Mouse (Mus musculus) myocyte (in vitro differentiated cells): ENCODE data around the gene S1pr3. TPM values are rescaled to one million over a fixed set of nuclear protein-coding genes. Genes with fewer than 3 reads are reported as not detected.

Experiments used
- H3K27me3 ChIP-seq: one replicate; pipeline ENCODE4 v1.6.1; 2011; ENCODE audit not compliant: control insufficient read depth, insufficient read depth, insufficient read length
- H3K36me3 ChIP-seq: one replicate; pipeline ENCODE4 v1.6.1; 2011; ENCODE audit not compliant: control insufficient read depth, insufficient read depth
- H3K4me2 ChIP-seq: one replicate; pipeline ENCODE4 v1.6.1; 2011; ENCODE audit warnings: low read depth, control low read depth
- H3K4me3 ChIP-seq: one replicate; pipeline ENCODE4 v1.5.1; 2011; ENCODE audit warnings: mild to moderate bottlenecking, control low read depth, moderate library complexity
- H3K79me2 ChIP-seq: one replicate; pipeline ENCODE4 v1.6.1; 2011; ENCODE audit not compliant: control insufficient read depth, insufficient read depth
- H3ac ChIP-seq: one replicate; pipeline ENCODE4 v1.6.1; 2011; ENCODE audit not compliant: control insufficient read depth, insufficient read length
- CEBPB ChIP-seq: IDR thresholded peaks from 2 replicates; pipeline ENCODE4 v1.6.1; 2011; ENCODE audit warnings: mild to moderate bottlenecking, moderate library complexity; ENCODE audit not compliant: poor library complexity, insufficient read depth, severe bottlenecking
- E2F4 ChIP-seq: IDR thresholded peaks from one replicate; pipeline ENCODE4 v1.6.1; 2011; ENCODE audit warnings: mild to moderate bottlenecking, control low read depth, moderate library complexity; ENCODE audit not compliant: insufficient read depth
- MAX ChIP-seq: IDR thresholded peaks from one replicate; pipeline ENCODE4 v1.6.1; 2011; ENCODE audit warnings: low read depth, mild to moderate bottlenecking, control low read depth
- MYOD1 ChIP-seq, 3 experiments: IDR thresholded peaks; one replicate each; pipeline ENCODE4 v1.6.1; 2011; ENCODE audit warnings: control low read depth in 2 of 3, low read depth in 2 of 3, mild to moderate bottlenecking in 2 of 3, moderate library complexity in 1 of 3; ENCODE audit not compliant: insufficient read length in 2 of 3, control insufficient read depth in 1 of 3
- MYOG ChIP-seq, 3 experiments: IDR thresholded peaks; one replicate each; pipeline ENCODE4 v1.6.1; 2011; ENCODE audit warnings: control low read depth in 2 of 3, low read depth in 2 of 3, mild to moderate bottlenecking in 2 of 3; ENCODE audit not compliant: insufficient read length in 2 of 3, control insufficient read depth in 1 of 3, insufficient read depth in 1 of 3
- POLR2A ChIP-seq: IDR thresholded peaks from one replicate; pipeline ENCODE4 v1.6.1; 2011; ENCODE audit warnings: low read depth, mild to moderate bottlenecking, control low read depth, moderate library complexity; ENCODE audit not compliant: insufficient read length
- POLR2AphosphoS2 ChIP-seq: IDR thresholded peaks from one replicate; pipeline ENCODE4 v1.6.1; 2011; ENCODE audit warnings: low read depth, control low read depth; ENCODE audit not compliant: insufficient read length
- REST ChIP-seq: IDR thresholded peaks from one replicate; pipeline ENCODE4 v1.6.1; 2011; ENCODE audit warnings: mild to moderate bottlenecking, control low read depth, moderate library complexity; ENCODE audit not compliant: insufficient read depth, insufficient read length
- SRF ChIP-seq: IDR thresholded peaks from one replicate; pipeline ENCODE4 v1.6.1; 2011; ENCODE audit warnings: low read depth; ENCODE audit not compliant: control insufficient read depth, insufficient read length
- TCF12 ChIP-seq: IDR thresholded peaks from one replicate; pipeline ENCODE4 v1.6.1; 2011; ENCODE audit warnings: mild to moderate bottlenecking, control low read depth; ENCODE audit not compliant: poor library complexity, insufficient read depth, severe bottlenecking
- TCF3 ChIP-seq: IDR thresholded peaks from one replicate; pipeline ENCODE4 v1.6.1; 2011; ENCODE audit warnings: low read depth, control low read depth; ENCODE audit not compliant: insufficient read length
- USF1 ChIP-seq: IDR thresholded peaks from one replicate; pipeline ENCODE4 v1.6.1; 2011; ENCODE audit warnings: low read depth, mild to moderate bottlenecking, control low read depth, moderate library complexity
- polyA plus RNA-seq: library from polyadenylated mRNA; unstranded; fragments of >200 nt; fragmentation: generic; extraction: Trizol; gene quantifications from one replicate; pipeline ENCODE4 v1.2.1, GENCODE M21; 2012; ENCODE audit warnings: missing spikeins

S1pr3 gene
- polyA plus RNA-seq, 1 experiment = 9.7 TPM

DNA sequence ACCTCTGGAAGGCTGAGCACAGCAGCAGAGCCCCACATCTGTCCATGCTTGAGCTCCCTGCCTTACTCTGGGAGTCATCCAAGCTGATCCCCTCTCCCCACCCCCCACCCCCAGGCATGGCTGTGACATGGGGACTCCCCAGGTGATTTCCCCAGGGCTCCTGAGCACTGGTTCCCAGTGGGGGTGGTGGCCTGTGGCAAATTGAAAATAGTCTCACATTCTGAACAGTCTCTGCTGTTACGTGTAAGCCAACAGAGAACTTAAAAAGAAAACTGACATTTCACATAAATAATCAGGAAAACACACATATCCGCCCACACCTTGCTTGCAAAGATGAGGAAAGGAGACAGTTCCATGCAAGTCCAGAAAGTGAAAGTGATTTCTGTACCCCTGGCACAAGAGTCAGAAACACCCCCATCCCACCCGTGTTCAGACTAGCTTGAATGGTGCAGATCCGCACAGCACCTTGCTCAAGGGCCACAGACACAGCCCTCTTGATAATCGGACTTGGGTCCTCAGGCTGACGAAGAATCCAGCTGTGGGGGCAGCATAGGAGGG lies 17.0 kb upstream of the S1pr3 start:
- Histone ChIP-seq H3K79me2 (no peaks in the 10 kb centered on the region), H3K27me3 (no peaks in the 10 kb centered on the region), H3ac (no peak overlapping the region), H3K4me3 (no peak overlapping the region), H3K36me3 (no peaks in the 10 kb centered on the region), H3K4me2 (no peak overlapping the region)
- no peak for TF ChIP-seq MYOD1 (IDR thresholded peaks at IDR 0.05; ENCODE audit: control insufficient read depth in 1 of 3, insufficient read length in 2 of 3, low read depth in 2 of 3)

DNA sequence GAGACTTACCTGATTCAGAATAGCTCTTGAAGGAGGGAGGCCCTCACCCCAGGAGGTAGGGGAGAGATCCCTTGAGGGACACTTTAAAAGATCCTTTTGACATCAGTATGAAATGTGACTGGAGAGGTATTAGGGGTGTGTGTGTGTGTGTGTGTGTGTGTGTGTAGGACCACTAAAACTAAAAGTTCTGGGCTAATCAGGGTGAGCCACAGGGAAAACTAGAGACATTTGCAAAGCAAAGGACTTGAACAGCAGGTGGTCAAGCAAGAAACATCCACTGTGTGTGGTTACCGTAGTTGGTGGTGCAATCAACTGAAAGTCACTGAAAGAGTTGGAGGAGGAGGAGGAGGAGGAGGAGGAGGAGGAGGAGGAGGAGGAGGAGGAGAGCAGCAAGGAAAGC lies 16.2 kb upstream of the S1pr3 start:
- TF ChIP-seq E2F4 = no peak
- TF ChIP-seq POLR2AphosphoS2 = no peak
- no peak for TF ChIP-seq REST
- TF ChIP-seq USF1 = no peak
- TF ChIP-seq POLR2A = no peak
- no peak for TF ChIP-seq MAX
- TF ChIP-seq TCF12 = no peak
- no peak for TF ChIP-seq TCF3
- TF ChIP-seq SRF = no peak
- TF ChIP-seq MYOD1 (IDR thresholded peaks at IDR 0.05; ENCODE audit: control insufficient read depth in 1 of 3, insufficient read length in 2 of 3, low read depth in 2 of 3) = no peak
- TF ChIP-seq CEBPB = no peak
- TF ChIP-seq MYOG (IDR thresholded peaks at IDR 0.05; ENCODE audit: control insufficient read depth in 1 of 3, insufficient read depth in 1 of 3, insufficient read length in 2 of 3, low read depth in 2 of 3) = no peak
- no peaks in the 10 kb centered on the region for H3K36me3 ChIP-seq

GRCm38 (mm10) chr13:51397861-51398260 lies 10.6 kb upstream of the S1pr3 start:
- Histone ChIP-seq H3K36me3 (no peaks in the 10 kb centered on the region), H3K4me2 (no peak overlapping the region), H3K4me3 (no peak overlapping the region), H3ac (no peak overlapping the region), H3K79me2 (no peaks in the 10 kb centered on the region), H3K27me3 (no peaks in the 10 kb centered on the region)
- TF ChIP-seq MYOD1 (IDR thresholded peaks at IDR 0.05; ENCODE audit: control insufficient read depth in 1 of 3, insufficient read length in 2 of 3, low read depth in 2 of 3) (no peak), SRF (no peak), TCF12 (no peak), TCF3 (no peak), CEBPB (no peak), MAX (no peak), REST (no peak), POLR2AphosphoS2 (no peak), USF1 (no peak), E2F4 (no peak), MYOG (IDR thresholded peaks at IDR 0.05; ENCODE audit: control insufficient read depth in 1 of 3, insufficient read depth in 1 of 3, insufficient read length in 2 of 3, low read depth in 2 of 3) (no peak), POLR2A (no peak)

More for the DNA sequence above, 16.2 kb upstream of the S1pr3 start:
- no peaks in the 10 kb centered on the region for H3K27me3 ChIP-seq
- no peak overlapping the region for H3K4me2 ChIP-seq
- H3K79me2 ChIP-seq = no peaks in the 10 kb centered on the region
- no peak overlapping the region for H3K4me3 ChIP-seq
- no peak overlapping the region for H3ac ChIP-seq

DNA sequence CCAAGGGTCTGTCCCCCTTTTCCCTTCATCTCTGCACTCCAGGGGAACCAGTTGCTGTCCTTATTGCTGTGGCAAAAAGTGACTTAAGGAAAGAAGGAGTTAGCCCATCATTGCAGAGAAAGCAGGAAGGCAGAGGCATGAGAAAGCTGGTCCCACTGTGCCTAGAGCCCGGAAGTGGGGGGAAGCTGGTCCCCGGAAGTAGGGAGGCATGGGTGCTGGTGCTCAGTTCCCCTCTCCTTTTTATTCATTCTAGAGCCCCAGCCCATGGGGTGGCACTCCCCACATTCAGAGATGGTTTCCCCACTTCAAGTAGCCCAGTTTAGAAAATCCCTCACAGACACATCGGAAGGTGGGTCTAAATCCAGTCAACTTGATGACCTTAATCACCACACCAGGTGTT lies 8.9 kb upstream of the S1pr3 start:
- TF ChIP-seq E2F4 (no peak), MYOD1 (IDR thresholded peaks at IDR 0.05; ENCODE audit: control insufficient read depth in 1 of 3, insufficient read length in 2 of 3, low read depth in 2 of 3) (no peak), TCF12 (no peak), CEBPB (no peak), MAX (no peak), POLR2AphosphoS2 (no peak), POLR2A (no peak)
- H3ac ChIP-seq = no peak overlapping the region
- no peaks in the 10 kb centered on the region for H3K27me3 ChIP-seq

GRCm38 (mm10) chr13:51400186-51400719 lies 8.2 kb upstream of the S1pr3 start:
- TF ChIP-seq REST (no peak), POLR2A (no peak), TCF3 (no peak), POLR2AphosphoS2 (no peak), MYOG (IDR thresholded peaks at IDR 0.05; ENCODE audit: control insufficient read depth in 1 of 3, insufficient read depth in 1 of 3, insufficient read length in 2 of 3, low read depth in 2 of 3) (no peak)
- Histone ChIP-seq H3K27me3 (no peaks in the 10 kb centered on the region), H3K4me3 (no peak overlapping the region), H3K36me3 (no peaks in the 10 kb centered on the region), H3K4me2 (no peak overlapping the region), H3ac (no peak overlapping the region), H3K79me2 (no peaks in the 10 kb centered on the region)

More for the DNA sequence above, 8.9 kb upstream of the S1pr3 start:
- Histone ChIP-seq H3K4me2 (no peak overlapping the region), H3K4me3 (no peak overlapping the region), H3K36me3 (no peaks in the 10 kb centered on the region), H3K79me2 (no peaks in the 10 kb centered on the region)
